Comparison of ENCODE assay signal across 19 mouse cellular contexts in the genomic region with DNA sequence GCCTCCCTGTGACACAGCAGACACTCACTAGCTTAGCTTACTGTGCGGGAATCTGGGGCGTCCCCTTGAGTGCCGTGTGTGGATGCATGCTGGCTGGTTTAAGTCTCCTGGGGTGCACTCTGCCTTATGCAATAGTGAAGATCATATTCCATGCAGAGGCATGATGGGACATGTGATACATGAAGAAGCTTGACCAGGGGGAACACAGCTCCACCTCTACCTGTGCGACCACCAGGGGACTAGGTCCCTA. TPM values are rescaled to one million over a fixed set of nuclear protein-coding genes. Genes with fewer than 3 reads are reported as not detected.
DNase-seq lines count a peak whose midpoint lies in the region; ATAC-seq lines count a peak whose summit lies in the region.
"Had no signal": no experiment of that assay in that cellular context is flagged by ENCODE, and none has a peak within 500 bp of the region (broad histone marks: within the 10 kb centered on the region; RNA-seq: fewer than 3 reads in every experiment).

No protein-coding gene starts in this region.

- peak; percentile 23; the same call in 1 of the 2 replicates for ATAC-seq in kidney, embryonic 16.5 days (ENCODE audit: low FRiP score, low TSS enrichment)
- no peak for ATAC-seq in neural tube, embryonic 13.5 days (ENCODE audit: low read depth)
- ATAC-seq: forebrain, embryonic 14.5 days had no signal

- no peak overlapping the region for H3K27ac ChIP-seq in kidney, embryonic 16.5 days (ENCODE audit: low read length)
- H3K27ac ChIP-seq in neural tube, embryonic 13.5 days (replicated peaks), result no peak overlapping the region
- H3K27ac ChIP-seq: hindbrain, embryonic 12.5 days; limb, embryonic 10.5 days; liver, embryonic 14.5 days; stomach, embryonic 15.5 days had no signal

- 59% methylated on average over 4 of the region's 4 CpGs for WGBS in kidney, embryonic 16.5 days
- 63% methylated on average over 4 of the region's 4 CpGs for WGBS in neural tube, embryonic 13.5 days

- no peaks in the 10 kb centered on the region for H3K36me3 ChIP-seq in kidney, embryonic 16.5 days (ENCODE audit: insufficient read depth, low read length)
- no peaks in the 10 kb centered on the region for H3K36me3 ChIP-seq in neural tube, embryonic 13.5 days
- H3K36me3 ChIP-seq: hindbrain, embryonic 12.5 days; limb, embryonic 10.5 days; stomach, embryonic 15.5 days had no signal

- peak; percentile 87 for DNase-seq in heart, adult 11 months
- DNase-seq in heart, postnatal 4 days, result no peak
- no peak for DNase-seq in kidney, adult 8-10 months
- DNase-seq in neural tube, embryonic 10.5 days (ENCODE audit: extremely low spot score, low spot score), result no peak
- DNase-seq in retina, adult 2 months (ENCODE audit: low read depth, low spot score), result peak; percentile 44
- DNase-seq in layer of hippocampus, adult 9-10 months (ENCODE audit: low spot score), result no peak
- DNase-seq: cerebellum, adult 11-12 months; kidney, adult 18-20 months; layer of hippocampus, postnatal 36 days; lung, postnatal 10 days; thymus, postnatal 14 days had no signal

- no peaks in the 10 kb centered on the region for H3K9me3 ChIP-seq in kidney, embryonic 16.5 days (ENCODE audit: low read length)
- no peaks in the 10 kb centered on the region for H3K9me3 ChIP-seq in neural tube, embryonic 13.5 days
- H3K9me3 ChIP-seq: G1E; hindbrain, embryonic 12.5 days; limb, embryonic 10.5 days; stomach, embryonic 15.5 days had no signal

- no peak overlapping the region for H3K4me3 ChIP-seq in kidney, embryonic 16.5 days (ENCODE audit: low read length)
- no peak overlapping the region for H3K4me3 ChIP-seq in neural tube, embryonic 13.5 days
- H3K4me3 ChIP-seq: hindbrain, embryonic 12.5 days; limb, embryonic 10.5 days; stomach, embryonic 15.5 days had no signal

- H3K4me1 ChIP-seq in kidney, embryonic 16.5 days (ENCODE audit: insufficient read depth, low read length), result peaks cover 35% of the 10 kb centered on the region
- peaks cover 25% of the 10 kb centered on the region for H3K4me1 ChIP-seq in neural tube, embryonic 13.5 days (replicated peaks)

- H3K9ac ChIP-seq in kidney, embryonic 16.5 days (replicated peaks; ENCODE audit: low read length), result peak overlapping the region; percentile 42; the same call in 1 of the 2 replicates
- H3K9ac ChIP-seq in neural tube, embryonic 13.5 days, result peak overlapping the region; percentile 4; the same call in 1 of the 2 replicates
- H3K9ac ChIP-seq: hindbrain, embryonic 12.5 days; liver, embryonic 14.5 days; stomach, embryonic 15.5 days had no signal

- H3K4me2 ChIP-seq in kidney, embryonic 16.5 days (replicated peaks; ENCODE audit: low read depth, low read length), result peak overlapping the region; percentile 6; the same call in 1 of the 2 replicates
- peak overlapping the region; percentile 30; the same call in 1 of the 2 replicates for H3K4me2 ChIP-seq in neural tube, embryonic 13.5 days
- H3K4me2 ChIP-seq: hindbrain, embryonic 12.5 days; stomach, embryonic 15.5 days had no signal

- H3K27me3 ChIP-seq in kidney, embryonic 16.5 days (ENCODE audit: insufficient read depth, low read length), result 0 out of 2 replicates have a peak, but pooled peaks cover 3% of the 10 kb centered on the region
- H3K27me3 ChIP-seq in neural tube, embryonic 13.5 days, result no peaks in the 10 kb centered on the region
- H3K27me3 ChIP-seq: hindbrain, embryonic 12.5 days; stomach, embryonic 15.5 days had no signal

RNA-seq across cellular contexts. Expression of a gene that starts 24.2 kb away (rescaled TPM):
- 10 to 100 TPM; 16.5 to 16.6 TPM for total RNA-seq in heart, postnatal 4 days (2021)
- polyA plus RNA-seq in kidney, embryonic 16.5 days (2015; fragmentation: Nextera tagmentation; extraction: Ambion mirVana), result 16.0 and 17.9 TPM in 2 replicates
- 6.9 and 7.4 TPM in 2 replicates for polyA plus RNA-seq in neural tube, embryonic 13.5 days (2015; fragmentation: Nextera tagmentation; extraction: Ambion mirVana)

RNA-seq across cellular contexts. Expression of a gene that starts 24.6 kb away (rescaled TPM):
- 10 to 100 TPM; 78.1 to 81.6 TPM for total RNA-seq in heart, postnatal 4 days (2021)
- polyA plus RNA-seq in kidney, embryonic 16.5 days (2015; fragmentation: Nextera tagmentation; extraction: Ambion mirVana), result 137 and 142 TPM in 2 replicates
- 94.7 and 109 TPM in 2 replicates for polyA plus RNA-seq in neural tube, embryonic 13.5 days (2015; fragmentation: Nextera tagmentation; extraction: Ambion mirVana)

Comparison
In these comparisons a context has a peak if more than half of its experiments do, and no peak if none do; other contexts are left out.
1. DNase-seq: peak in heart, adult 11 months (single experiment) and retina, adult 2 months (single experiment); none in heart, postnatal 4 days (single experiment), kidney, adult 8-10 months (0 of 2), neural tube, embryonic 10.5 days (single experiment) and layer of hippocampus, adult 9-10 months (single experiment).